Mouse (Mus musculus) MEL (cell line): ENCODE measurements around the gene Gpr149. TPM values are rescaled to one million over a fixed set of nuclear protein-coding genes. Genes with fewer than 3 reads are reported as not detected.
A peak's percentile ranks its signal among the peaks of the same experiment; 100 is the strongest.

ENCODE experiments used
- DNase-seq: peaks from one replicate; pipeline ENCODE4 v3.0.0; 2011; ENCODE audit warnings: low read depth, low spot score
- H3K27ac ChIP-seq: 2 replicates; pipeline ENCODE4 v1.5.1; 2012; ENCODE audit warnings: low read depth, mild to moderate bottlenecking, control low read depth, low read length, moderate library complexity; ENCODE audit not compliant: control insufficient read depth
- H3K27me3 ChIP-seq, 2 experiments: fragments of 150-350 bp in 1 of 2; sonication (generic) in 1 of 2; 2 replicates each; pipeline ENCODE4 v1.6.1; 2012; ENCODE audit warnings: low read length in 2 of 2, mild to moderate bottlenecking in 2 of 2, improper control_type of control experiment in 1 of 2, moderate library complexity in 1 of 2; ENCODE audit not compliant: insufficient read depth in 2 of 2, control insufficient read depth in 1 of 2
- H3K36me3 ChIP-seq, 2 experiments: 2 replicates each; pipeline ENCODE4 v1.6.1; 2012 to 2014; ENCODE audit warnings: low read length in 2 of 2, improper control_type of control experiment in 1 of 2, inconsistent platforms in 1 of 2, mild to moderate bottlenecking in 1 of 2; ENCODE audit not compliant: insufficient read depth in 2 of 2, control insufficient read depth in 1 of 2
- H3K4me1 ChIP-seq, 2 experiments: fragments of 150-350 bp in 1 of 2; sonication (generic) in 1 of 2; 2 replicates each; pipeline ENCODE4 v1.6.1; 2012; ENCODE audit warnings: low read length in 2 of 2, improper control_type of control experiment in 1 of 2, mild to moderate bottlenecking in 1 of 2; ENCODE audit not compliant: insufficient read depth in 2 of 2, control insufficient read depth in 1 of 2
- H3K4me3 ChIP-seq, 2 experiments: fragments of 150-350 bp in 1 of 2; sonication (generic) in 1 of 2; 2 replicates each; pipeline ENCODE4 v1.5.1; 2012; ENCODE audit warnings: low read depth in 2 of 2, low read length in 2 of 2, mild to moderate bottlenecking in 2 of 2, moderate library complexity in 2 of 2, control low read depth in 1 of 2, improper control_type of control experiment in 1 of 2; ENCODE audit not compliant: control insufficient read depth in 1 of 2, insufficient read depth in 1 of 2
- H3K79me2 ChIP-seq: 2 replicates; pipeline ENCODE4 v1.6.1; 2012; ENCODE audit warnings: mild to moderate bottlenecking, low read length, moderate library complexity; ENCODE audit not compliant: control insufficient read depth, poor library complexity, insufficient read depth
- H3K9ac ChIP-seq: 2 replicates; pipeline ENCODE4 v1.6.1; 2012; ENCODE audit warnings: low read depth, mild to moderate bottlenecking, control low read depth, low read length, moderate library complexity; ENCODE audit not compliant: control insufficient read depth, poor library complexity, severe bottlenecking
- H3K9me3 ChIP-seq: fragments of 150-350 bp; sonication (generic); replicated peaks from 2 replicates; pipeline ENCODE4 v1.6.1; 2012; ENCODE audit warnings: mild to moderate bottlenecking, low read length, improper control_type of control experiment, moderate library complexity; ENCODE audit not compliant: insufficient read depth
- BHLHE40 ChIP-seq: IDR thresholded peaks from 2 replicates; pipeline ENCODE4 v1.6.1; 2012; ENCODE audit warnings: low read depth, mild to moderate bottlenecking, inconsistent platforms, low read length, improper control_type of control experiment, borderline replicate concordance
- CHD2 ChIP-seq: IDR thresholded peaks from 2 replicates; pipeline ENCODE4 v1.6.1; 2011; ENCODE audit warnings: low read length, improper control_type of control experiment
- CTCF ChIP-seq, 3 experiments: IDR thresholded peaks in 2 of 3; conservative IDR thresholded peaks in 1 of 3; 2 replicates each; pipeline ENCODE4 v1.5.1; 2011 to 2012; ENCODE audit warnings: low read length in 3 of 3, low read depth in 2 of 3, mild to moderate bottlenecking in 2 of 3, improper control_type of control experiment in 1 of 3, inconsistent platforms in 1 of 3, mixed read lengths in 1 of 3, moderate library complexity in 1 of 3; ENCODE audit not compliant: control insufficient read depth in 1 of 3, insufficient read depth in 1 of 3, poor library complexity in 1 of 3, severe bottlenecking in 1 of 3
- ETS1 ChIP-seq: IDR thresholded peaks from 2 replicates; pipeline ENCODE4 v1.6.1; 2012; ENCODE audit warnings: low read depth, mild to moderate bottlenecking, inconsistent platforms, low read length, improper control_type of control experiment, moderate library complexity
- GATA1 ChIP-seq: IDR thresholded peaks from 2 replicates; pipeline ENCODE4 v1.6.1; 2011; ENCODE audit warnings: low read depth, low read length, improper control_type of control experiment
- HCFC1 ChIP-seq: IDR thresholded peaks from 2 replicates; pipeline ENCODE4 v1.6.1; 2012; ENCODE audit warnings: low read depth, mild to moderate bottlenecking, inconsistent platforms, low read length, improper control_type of control experiment, moderate library complexity
- JUND ChIP-seq: IDR thresholded peaks from 2 replicates; pipeline ENCODE4 v1.6.1; 2011; ENCODE audit warnings: low read depth, mild to moderate bottlenecking, improper control_type of control experiment, low read length
- KAT2A ChIP-seq: conservative IDR thresholded peaks from 2 replicates; pipeline ENCODE4 v1.6.1; 2012; ENCODE audit warnings: low read depth, low read length, improper control_type of control experiment, inconsistent platforms
- MAFK ChIP-seq: IDR thresholded peaks from 2 replicates; pipeline ENCODE4 v1.6.1; 2011; ENCODE audit warnings: low read depth, mild to moderate bottlenecking, low read length, improper control_type of control experiment, borderline replicate concordance
- MAX ChIP-seq: IDR thresholded peaks from 2 replicates; pipeline ENCODE4 v1.6.1; 2011; ENCODE audit warnings: low read length, improper control_type of control experiment
- MEF2A ChIP-seq: IDR thresholded peaks from 2 replicates; pipeline ENCODE4 v1.6.1; 2014; ENCODE audit warnings: low read depth, mild to moderate bottlenecking, inconsistent platforms, low read length, improper control_type of control experiment; ENCODE audit not compliant: poor library complexity, insufficient replicate concordance, severe bottlenecking; ENCODE audit errors: extremely low read depth
- MYB ChIP-seq: IDR thresholded peaks from 2 replicates; pipeline ENCODE4 v1.6.1; 2011; ENCODE audit warnings: mild to moderate bottlenecking, low read depth, low read length, improper control_type of control experiment
- RCOR1 ChIP-seq: IDR thresholded peaks from 2 replicates; pipeline ENCODE4 v1.6.1; 2012; ENCODE audit warnings: low read depth, mild to moderate bottlenecking, inconsistent platforms, low read length, improper control_type of control experiment
- SIN3A ChIP-seq: IDR thresholded peaks from 2 replicates; pipeline ENCODE4 v1.6.1; 2012; ENCODE audit warnings: low read length, improper control_type of control experiment, inconsistent platforms
- SMC3 ChIP-seq: IDR thresholded peaks from 2 replicates; pipeline ENCODE4 v1.6.1; 2011; ENCODE audit warnings: low read depth, low read length, improper control_type of control experiment
- TAL1 ChIP-seq: IDR thresholded peaks from 2 replicates; pipeline ENCODE4 v1.6.1; 2012; ENCODE audit warnings: mild to moderate bottlenecking, inconsistent platforms, low read length, moderate library complexity, mixed read lengths
- TBP ChIP-seq: IDR thresholded peaks from 2 replicates; pipeline ENCODE4 v1.8.0; 2011; ENCODE audit warnings: low read depth, low read length, improper control_type of control experiment
- UBTF ChIP-seq: IDR thresholded peaks from 2 replicates; pipeline ENCODE4 v1.6.1; 2012; ENCODE audit warnings: low read depth, mild to moderate bottlenecking, inconsistent platforms, low read length, improper control_type of control experiment, moderate library complexity, borderline replicate concordance; ENCODE audit not compliant: insufficient read depth
- USF1 ChIP-seq: IDR thresholded peaks from 2 replicates; pipeline ENCODE4 v1.6.1; 2014; ENCODE audit warnings: low read depth, mild to moderate bottlenecking, inconsistent platforms, low read length, improper control_type of control experiment, moderate library complexity
- ZC3H11A ChIP-seq: IDR thresholded peaks from 2 replicates; pipeline ENCODE4 v1.6.1; 2012; ENCODE audit warnings: low read depth, mild to moderate bottlenecking, inconsistent platforms, low read length, improper control_type of control experiment
- ZKSCAN1 ChIP-seq: IDR thresholded peaks from 2 replicates; pipeline ENCODE4 v1.6.1; 2012; ENCODE audit warnings: low read depth, mild to moderate bottlenecking, inconsistent platforms, low read length, improper control_type of control experiment, moderate library complexity
- ZMIZ1 ChIP-seq: IDR thresholded peaks from 2 replicates; pipeline ENCODE4 v1.6.1; 2012; ENCODE audit warnings: low read depth, mild to moderate bottlenecking, inconsistent platforms, low read length, improper control_type of control experiment, moderate library complexity
- polyA plus RNA-seq, 2 experiments: library from polyadenylated mRNA; stranded (reverse) in 1 of 2; unstranded in 1 of 2; fragments of >175 nt in 1 of 2; fragments of >200 nt in 1 of 2; gene quantifications; 2 replicates each; pipeline versions ENCODE4 v1.2.1 to v1.2.4; 2012; ENCODE audit warnings: low replicate concordance in 2 of 2, low read depth in 1 of 2; ENCODE audit not compliant: insufficient read length in 2 of 2, insufficient read depth in 1 of 2, missing spikeins in 1 of 2
- total RNA-seq: library from RNA; depleted of rRNA; stranded (reverse); fragments of 300-350 nt; gene quantifications from 2 replicates; pipeline ENCODE4 v1.2.3, GENCODE M21; 2012

Gene Gpr149
- total and polyA plus RNA-seq, 3 experiments = not detected

GRCm38 (mm10) chr3:62594842-62595241 is 10.1 kb downstream of the Gpr149 start:
- Histone ChIP-seq H3K9me3 (no peaks in the 10 kb centered on the region), H3K79me2 (no peaks in the 10 kb centered on the region)
- TF ChIP-seq TAL1 (no peak), ZMIZ1 (no peak), RCOR1 (no peak), GATA1 (no peak), HCFC1 (no peak), CTCF (IDR thresholded peaks at IDR 0.05 in 2 of 3, conservative IDR thresholded peaks at IDR 0.05 in 1 of 3; ENCODE audit: control insufficient read depth in 1 of 3, insufficient read depth in 1 of 3, low read depth in 2 of 3, low read length in 3 of 3, poor library complexity in 1 of 3, severe bottlenecking in 1 of 3) (no peak), BHLHE40 (no peak), MYB (no peak), MEF2A (no peak), ETS1 (no peak), CHD2 (no peak), TBP (no peak), SMC3 (no peak)
- TF ChIP-seq, all 39 proteins: peak for 0
- Histone ChIP-seq H3K4me1 (no peaks in the 10 kb centered on the region), H3K36me3 (no peaks in the 10 kb centered on the region), H3K27me3 (no peaks in the 10 kb centered on the region), H3K9ac (no peak overlapping the region), H3K4me3 (no peak overlapping the region), H3K27ac (no peak overlapping the region)
- peak; percentile 41 for DNase-seq

DNA sequence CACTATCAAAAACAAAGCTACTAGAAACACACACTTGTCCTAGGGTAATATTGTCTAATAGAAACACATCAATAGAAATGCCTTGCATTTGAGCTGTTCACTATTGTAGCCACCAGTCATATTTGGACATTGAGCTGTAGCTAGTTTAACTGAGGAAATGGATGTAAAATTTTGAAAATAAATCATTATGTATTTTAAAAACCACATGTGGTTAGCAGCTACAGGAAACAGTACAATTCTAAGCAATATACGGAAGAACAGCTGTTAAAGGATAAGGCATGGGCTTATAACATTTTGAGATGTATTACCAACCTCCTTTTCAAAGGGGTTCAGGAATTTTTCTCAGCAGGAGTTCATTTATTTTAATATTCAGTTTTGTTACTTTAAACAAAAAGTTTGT is 19.9 kb downstream of the Gpr149 start:
- Histone ChIP-seq H3K4me3 (no peak overlapping the region), H3K79me2 (no peaks in the 10 kb centered on the region), H3K27me3 (no peaks in the 10 kb centered on the region), H3K27ac (no peak overlapping the region), H3K36me3 (no peaks in the 10 kb centered on the region), H3K4me1 (no peaks in the 10 kb centered on the region), H3K9ac (no peak overlapping the region), H3K9me3 (no peaks in the 10 kb centered on the region)
- no peak for DNase-seq
- TF ChIP-seq HCFC1 (no peak), ZC3H11A (no peak), UBTF (no peak), MAX (no peak)
- TF ChIP-seq, all 39 proteins: peak for 0

- H3K4me3 ChIP-seq = no peak overlapping the region
- H3K9me3 ChIP-seq = no peaks in the 10 kb centered on the region
- H3K27ac ChIP-seq = no peak overlapping the region
- TF ChIP-seq ZKSCAN1 = no peak
- TF ChIP-seq KAT2A = no peak
- no peak for TF ChIP-seq MYB
- TF ChIP-seq CHD2 = no peak
- TF ChIP-seq MAFK = no peak
- no peak for TF ChIP-seq HCFC1
- TF ChIP-seq JUND = no peak
- TF ChIP-seq RCOR1 = no peak
- TF ChIP-seq GATA1 = no peak
- no peak for TF ChIP-seq UBTF
- TF ChIP-seq ETS1 = no peak
- TF ChIP-seq USF1 = no peak
- no peak for TF ChIP-seq SIN3A
- TF ChIP-seq ZMIZ1 = no peak
- no peak overlapping the region for H3K9ac ChIP-seq
- DNase-seq = peak; percentile 6
- H3K27me3 ChIP-seq = no peaks in the 10 kb centered on the region
- no peaks in the 10 kb centered on the region for H3K36me3 ChIP-seq
- no peaks in the 10 kb centered on the region for H3K79me2 ChIP-seq
- H3K4me1 ChIP-seq = no peaks in the 10 kb centered on the region
These were observed 77.3 kb downstream of the Gpr149 start for GRCm38 (mm10) chr3:62527593-62527992.
